Mouse (Mus musculus) heart, embryonic 14.5 days (tissue): Measurements from ENCODE around the gene Olfr295. TPM values are rescaled to one million over a fixed set of nuclear protein-coding genes. Genes with fewer than 3 reads are reported as not detected.

Source experiments
- ATAC-seq: fragments of 200-750 bp; cut with Nextera tagmentation; 2 replicates; pipeline ENCODE4 v1.8.0; 2017; ENCODE audit warnings: low read depth, moderate TSS enrichment; ENCODE audit not compliant: insufficient number of reproducible peaks, insufficient read depth, low FRiP score
- H3K27ac ChIP-seq, 2 experiments: fragments of 200-500 bp in 1 of 2; fragments of 300-500 bp in 1 of 2; sonication (generic) in 1 of 2; replicated peaks in 1 of 2; 2 replicates each; pipeline ENCODE4 v1.5.1; 2012 to 2014; ENCODE audit warnings: low read depth in 2 of 2, low read length in 2 of 2, control low read depth in 1 of 2, mild to moderate bottlenecking in 1 of 2, mixed read lengths in 1 of 2; ENCODE audit not compliant: control insufficient read depth in 1 of 2, insufficient read depth in 1 of 2
- H3K27me3 ChIP-seq: fragments of 300-500 bp; sonication (generic); 2 replicates; pipeline ENCODE4 v1.6.1; 2014; ENCODE audit warnings: mild to moderate bottlenecking, low read length, control low read depth; ENCODE audit not compliant: control insufficient read depth, insufficient read depth
- H3K36me3 ChIP-seq: fragments of 300-500 bp; sonication (generic); 2 replicates; pipeline ENCODE4 v1.6.1; 2014; ENCODE audit warnings: mild to moderate bottlenecking, control low read depth, low read length, mixed read lengths; ENCODE audit not compliant: control insufficient read depth, insufficient read depth
- H3K4me1 ChIP-seq, 2 experiments: fragments of 200-500 bp in 1 of 2; fragments of 300-500 bp in 1 of 2; sonication (generic) in 1 of 2; 2 replicates each; pipeline ENCODE4 v1.6.1; 2012 to 2014; ENCODE audit warnings: low read length in 2 of 2, control low read depth in 1 of 2, mixed read lengths in 1 of 2; ENCODE audit not compliant: control insufficient read depth in 2 of 2, insufficient read depth in 2 of 2
- H3K4me2 ChIP-seq: fragments of 300-500 bp; sonication (generic); 2 replicates; pipeline ENCODE4 v1.6.1; 2014; ENCODE audit warnings: mild to moderate bottlenecking, low read length
- H3K4me3 ChIP-seq, 2 experiments: fragments of 200-500 bp in 1 of 2; fragments of 300-500 bp in 1 of 2; sonication (generic) in 1 of 2; 2 replicates each; pipeline ENCODE4 v1.5.1; 2012 to 2014; ENCODE audit warnings: low read length in 2 of 2, mild to moderate bottlenecking in 2 of 2, control low read depth in 1 of 2, low read depth in 1 of 2, moderate library complexity in 1 of 2; ENCODE audit not compliant: control insufficient read depth in 1 of 2, insufficient read depth in 1 of 2
- H3K9ac ChIP-seq: fragments of 300-500 bp; sonication (generic); 2 replicates; pipeline ENCODE4 v1.6.1; 2014; ENCODE audit warnings: mild to moderate bottlenecking, low read length
- H3K9me3 ChIP-seq: fragments of 300-500 bp; sonication (generic); 2 replicates; pipeline ENCODE4 v1.6.1; 2016; ENCODE audit warnings: low read length, control low read depth; ENCODE audit not compliant: control insufficient read depth
- WGBS: fragments of 180-500 bp; shearing (Covaris S2); extraction: QIAGEN DNeasy Blood & Tissue Kit; methylation state at CpG from one replicate; pipeline ENCODE4 v1.1.7; 2014; 5-methylcytosine and 5-hydroxymethylcytosine counted together
- polyA plus RNA-seq: library from polyadenylated mRNA; unstranded; fragments of >200 nt; fragmentation: Nextera tagmentation; extraction: Ambion mirVana; gene quantifications from 2 replicates; pipeline ENCODE4 v1.2.1, GENCODE M21; 2014

Gene Olfr295
- not detected in 2 replicates for polyA plus RNA-seq

GRCm38 (mm10) chr7:86583562-86583961, at the start of gene Olfr295:
TSS of gene Olfr295 (plus strand) at chr7:86583862.
- Histone ChIP-seq H3K9ac (no peak within 1 kb of the TSS), H3K36me3 (no peaks in the 10 kb centered on the region), H3K27ac (no peak within 1 kb of the TSS), H3K27me3 (no peaks in the 10 kb centered on the region), H3K4me2 (no peak within 1 kb of the TSS), H3K4me1 (no peaks in the 10 kb centered on the region), H3K9me3 (no peaks in the 10 kb centered on the region), H3K4me3 (no peak within 1 kb of the TSS)
- ATAC-seq = no peak
- 69% methylated on average over 2 of the region's 2 CpGs for WGBS

DNA sequence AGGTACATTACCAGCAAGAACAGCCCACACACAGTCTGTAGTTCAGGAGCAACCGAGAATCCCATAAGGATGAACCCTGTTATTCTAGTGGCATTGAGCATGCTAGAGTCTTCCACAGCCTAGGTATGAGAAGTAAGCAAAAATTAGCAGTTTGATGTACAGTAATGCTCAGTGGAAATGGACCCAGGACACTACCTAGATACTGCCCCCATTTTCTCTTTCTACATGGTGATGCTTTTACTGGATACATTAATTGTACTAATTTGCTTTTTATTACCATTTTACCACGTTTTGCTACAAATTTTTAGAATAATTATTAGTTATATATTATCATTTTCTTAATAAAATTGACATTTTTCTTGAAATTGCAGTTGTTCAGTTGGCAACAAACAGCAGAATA, 32.9 kb downstream of the Olfr295 start, which contains the start of gene Olfr294:
Gene Olfr294, minus strand, starts transcription at position 101 of the 400 bp plus-strand sequence.
- H3K4me2 ChIP-seq = no peak within 1 kb of the TSS
- H3K4me1 ChIP-seq = no peaks in the 10 kb centered on the region
- H3K9ac ChIP-seq = no peak within 1 kb of the TSS
- H3K4me3 ChIP-seq = no peak within 1 kb of the TSS
- H3K36me3 ChIP-seq = no peaks in the 10 kb centered on the region
- no peaks in the 10 kb centered on the region for H3K9me3 ChIP-seq
- no peaks in the 10 kb centered on the region for H3K27me3 ChIP-seq
- H3K27ac ChIP-seq = no peak within 1 kb of the TSS
- ATAC-seq = no peak
- 48% methylated on average over 2 of the region's 2 CpGs for WGBS

Other genes with a start within 250 kb of the Olfr295 start
- not detected in 2 replicates for gene Olfr307, start 246.3 kb upstream of the Olfr295 start, polyA plus RNA-seq
- not detected in 2 replicates for gene Olfr305, start 216.9 kb upstream of the Olfr295 start, polyA plus RNA-seq
- gene Olfr304, start 197.2 kb upstream of the Olfr295 start, polyA plus RNA-seq = not detected in 2 replicates
- not detected in 2 replicates for gene Olfr303, start 186.1 kb upstream of the Olfr295 start, polyA plus RNA-seq
- gene Olfr301, start 180.0 kb upstream of the Olfr295 start, polyA plus RNA-seq = not detected in 2 replicates
- gene Olfr299, start 123.9 kb upstream of the Olfr295 start, polyA plus RNA-seq = not detected in 2 replicates
- not detected in 2 replicates for gene Olfr298, start 91.4 kb upstream of the Olfr295 start, polyA plus RNA-seq
- not detected in 2 replicates for gene Olfr297, start 63.9 kb upstream of the Olfr295 start, polyA plus RNA-seq
- not detected in 2 replicates for gene Olfr294, start 32.8 kb downstream of the Olfr295 start, polyA plus RNA-seq
- gene Olfr293, start 65.2 kb downstream of the Olfr295 start, polyA plus RNA-seq = not detected in 2 replicates
- not detected in 2 replicates for gene Olfr292, start 104.5 kb downstream of the Olfr295 start, polyA plus RNA-seq
- gene Folh1, start 192.1 kb downstream of the Olfr295 start, polyA plus RNA-seq = 0.15 TPM in 1 of 2 replicates, not detected in the other
- not detected in 2 replicates for gene Vmn2r77, start 211.2 kb downstream of the Olfr295 start, polyA plus RNA-seq